Mouse (Mus musculus) erythroid progenitor cell, adult 5-6 weeks (primary cell): ENCODE measurements around the gene Klf16. TPM values are rescaled to one million over a fixed set of nuclear protein-coding genes. Genes with fewer than 3 reads are reported as not detected.

Experiments used
- ATAC-seq: replicated peaks from 2 replicates; pipeline ENCODE4 v1.8.0; 2016; ENCODE audit warnings: moderate number of reproducible peaks, mild to moderate bottlenecking, moderate TSS enrichment, inconsistent platforms; ENCODE audit not compliant: poor library complexity, low FRiP score, severe bottlenecking
- total RNA-seq, 2 experiments: library from RNA; stranded (forward) in 1 of 2; stranded (reverse) in 1 of 2; fragments of 150-400 nt in 1 of 2; fragments of 186-747, 209-891 nt in 1 of 2; gene quantifications; 2 replicates each; pipeline versions ENCODE4 v1.2.3 to v1.2.4; 2015 to 2017; ENCODE audit warnings: low replicate concordance in 2 of 2

Klf16 gene
- total RNA-seq (2015; ENCODE audit: low replicate concordance) (8.4 and 9.4 TPM in 2 replicates), total RNA-seq (2017; ENCODE audit: low replicate concordance) (9.9 and 14.1 TPM in 2 replicates)

- ATAC-seq: peak; percentile 66
These were observed at the start of gene Klf16 for GRCm38 (mm10) chr10:80577195-80578130. TSS of gene Klf16 (minus strand) at chr10:80577321.

GRCm38 (mm10) chr10:80625764-80626163 is 48.6 kb upstream of the Klf16 start:
- no peak for ATAC-seq

GRCm38 (mm10) chr10:80623457-80624191 is 46.5 kb upstream of the Klf16 start:
- 0 out of 2 replicates have a peak, but pooled peaks have one; percentile 7 for ATAC-seq

GRCm38 (mm10) chr10:80622661-80623456 is 45.7 kb upstream of the Klf16 start, which contains the start of gene Csnk1g2:
TSS of gene Csnk1g2 (plus strand) at chr10:80622838.
- ATAC-seq: no peak

GRCm38 (mm10) chr10:80621940-80622660 is 45.0 kb upstream of the Klf16 start:
- ATAC-seq: peak; percentile 81

- no peak for ATAC-seq
These were observed 44.5 kb upstream of the Klf16 start for GRCm38 (mm10) chr10:80621690-80621939.

GRCm38 (mm10) chr10:80620796-80621689 is 43.9 kb upstream of the Klf16 start:
- ATAC-seq: no peak

- no peak for ATAC-seq
These were observed 43.2 kb upstream of the Klf16 start for GRCm38 (mm10) chr10:80620365-80620764.

- no peak for ATAC-seq
These were observed 42.5 kb upstream of the Klf16 start for GRCm38 (mm10) chr10:80619465-80620244.

- no peak for ATAC-seq
These were observed 41.1 kb upstream of the Klf16 start for GRCm38 (mm10) chr10:80618181-80618580.

GRCm38 (mm10) chr10:80614351-80614750 is 37.2 kb upstream of the Klf16 start:
- ATAC-seq: no peak

GRCm38 (mm10) chr10:80613821-80614220 is 36.7 kb upstream of the Klf16 start:
- ATAC-seq: no peak

GRCm38 (mm10) chr10:80611905-80612304 is 34.8 kb upstream of the Klf16 start:
- ATAC-seq: no peak

- peak; percentile 56; the same call in 1 of the 2 replicates for ATAC-seq
These were observed 33.9 kb upstream of the Klf16 start for GRCm38 (mm10) chr10:80611024-80611423.

GRCm38 (mm10) chr10:80610116-80610785 is 33.1 kb upstream of the Klf16 start:
- ATAC-seq: no peak

GRCm38 (mm10) chr10:80609269-80609924 is 32.3 kb upstream of the Klf16 start:
- ATAC-seq: no peak

GRCm38 (mm10) chr10:80608435-80608834 is 31.3 kb upstream of the Klf16 start:
- no peak for ATAC-seq
